ENCODE assay signal across 11 mouse cellular contexts in genomic region chr2:9464818-9465217, GRCm38 (mm10).
DNase-seq lines count a peak whose midpoint lies in the region; ATAC-seq and TF ChIP-seq lines count a peak whose summit lies in the region.
"Had no signal": no experiment of that assay in that cellular context is flagged by ENCODE, and none has a peak within 500 bp of the region (broad histone marks: within the 10 kb centered on the region; RNA-seq: fewer than 3 reads in every experiment).

No protein-coding gene starts in this region.

- dilution Hi-C loops in CH12.LX (cut with MboI; ENCODE audit: extremely low pct_ligation_motif_present, extremely low pct_unique_long_range_greater_than_20kb, low sequenced_read_pairs), result no loop called here

- no peaks in the 10 kb centered on the region for H3K27me3 ChIP-seq in kidney, embryonic 15.5 days
- H3K27me3 ChIP-seq in CH12.LX (replicated peaks), result no peaks in the 10 kb centered on the region
- H3K27me3 ChIP-seq in embryonic facial prominence, embryonic 15.5 days, result no peaks in the 10 kb centered on the region
- no peaks in the 10 kb centered on the region for H3K27me3 ChIP-seq in midbrain, postnatal 0 days (ENCODE audit: insufficient read depth, low read length)
- H3K27me3 ChIP-seq: embryonic facial prominence, embryonic 12.5 days had no signal

- H3K9ac ChIP-seq in kidney, embryonic 15.5 days, result no peak overlapping the region
- H3K9ac ChIP-seq in CH12.LX (ENCODE audit: insufficient read depth, low read depth), result no peak overlapping the region
- H3K9ac ChIP-seq in embryonic facial prominence, embryonic 15.5 days, result no peak overlapping the region
- no peak overlapping the region for H3K9ac ChIP-seq in midbrain, postnatal 0 days (replicated peaks; ENCODE audit: low read length, poor library complexity, severe bottlenecking)
- H3K9ac ChIP-seq: embryonic facial prominence, embryonic 12.5 days had no signal

- no peaks in the 10 kb centered on the region for H3K36me3 ChIP-seq in kidney, embryonic 15.5 days
- H3K36me3 ChIP-seq in CH12.LX (replicated peaks in 1 of 2; ENCODE audit: control insufficient read depth in 1 of 2, insufficient read depth in 1 of 2, low read length in 1 of 2), result no peaks in the 10 kb centered on the region
- no peaks in the 10 kb centered on the region for H3K36me3 ChIP-seq in embryonic facial prominence, embryonic 15.5 days
- H3K36me3 ChIP-seq in midbrain, postnatal 0 days (ENCODE audit: insufficient read depth, low read length), result no peaks in the 10 kb centered on the region
- H3K36me3 ChIP-seq: embryonic facial prominence, embryonic 12.5 days had no signal

- peak; percentile 62 for ATAC-seq in kidney, embryonic 15.5 days (replicated peaks; ENCODE audit: low FRiP score)
- ATAC-seq in embryonic facial prominence, embryonic 15.5 days (ENCODE audit: insufficient number of reproducible peaks, low FRiP score, low TSS enrichment, low read depth), result no peak
- ATAC-seq in midbrain, postnatal 0 days (ENCODE audit: low FRiP score), result peak; percentile 54; the same call in 1 of the 2 replicates

- TF ChIP-seq POLR2A in CH12.LX (IDR thresholded peaks at IDR 0.05; ENCODE audit: low read depth, low read length), result no peak

- in situ Hi-C loops in CH12.LX (cut with MboI; ENCODE audit: low pct_ligation_motif_present, low pct_unique_long_range_greater_than_20kb, low sequenced_read_pairs), result loop anchor here (25.0 kb wide), 1 partner anchor 422 kb away; the partner anchor contains the start of genes 4930412O13Rik, 9230102O04Rik and Gata3

- no peaks in the 10 kb centered on the region for H3K9me3 ChIP-seq in kidney, embryonic 15.5 days (replicated peaks)
- no peaks in the 10 kb centered on the region for H3K9me3 ChIP-seq in CH12.LX (replicated peaks; ENCODE audit: low read length)
- no peaks in the 10 kb centered on the region for H3K9me3 ChIP-seq in embryonic facial prominence, embryonic 15.5 days (replicated peaks)
- no peaks in the 10 kb centered on the region for H3K9me3 ChIP-seq in midbrain, postnatal 0 days (ENCODE audit: low read length)
- H3K9me3 ChIP-seq: embryonic facial prominence, embryonic 12.5 days had no signal

- peaks cover 5% of the 10 kb centered on the region for H3K4me1 ChIP-seq in kidney, embryonic 15.5 days
- peaks cover 7 to 26% of the 10 kb centered on the region in 2 experiments; a peak in 3 of 4 replicates for H3K4me1 ChIP-seq in CH12.LX (ENCODE audit: control insufficient read depth in 1 of 2, insufficient read depth in 2 of 2)
- H3K4me1 ChIP-seq in embryonic facial prominence, embryonic 15.5 days, result 0 out of 2 replicates have a peak, but pooled peaks cover 11% of the 10 kb centered on the region
- no peaks in the 10 kb centered on the region for H3K4me1 ChIP-seq in midbrain, postnatal 0 days (ENCODE audit: insufficient read depth, low read length)
- H3K4me1 ChIP-seq: embryonic facial prominence, embryonic 12.5 days had no signal

- H3K4me3 ChIP-seq in kidney, embryonic 15.5 days (replicated peaks), result no peak overlapping the region
- H3K4me3 ChIP-seq in CH12.LX (replicated peaks in 1 of 3; ENCODE audit: low read depth in 2 of 3, low read length in 2 of 3, poor library complexity in 1 of 3), result no peak overlapping the region
- H3K4me3 ChIP-seq in embryonic facial prominence, embryonic 15.5 days (replicated peaks), result no peak overlapping the region
- H3K4me3 ChIP-seq in midbrain, postnatal 0 days (ENCODE audit: low read depth, low read length), result no peak overlapping the region
- H3K4me3 ChIP-seq: embryonic facial prominence, embryonic 12.5 days had no signal

- H3K79me2 ChIP-seq in CH12.LX (replicated peaks; ENCODE audit: control insufficient read depth, extremely low read depth, insufficient read depth, poor library complexity, severe bottlenecking), result no peaks in the 10 kb centered on the region

- no peak for TF ChIP-seq CTCF in CH12.LX (conservative IDR thresholded peaks at IDR 0.05 in 1 of 2, IDR thresholded peaks at IDR 0.05 in 1 of 2; ENCODE audit: low read depth in 2 of 2, low read length in 2 of 2)
- TF ChIP-seq CTCF in midbrain, postnatal 0 days (IDR thresholded peaks at IDR 0.05), result peak; percentile 57

- H3K27ac ChIP-seq in kidney, embryonic 15.5 days, result no peak overlapping the region
- no peak overlapping the region for H3K27ac ChIP-seq in CH12.LX (ENCODE audit: insufficient read depth, low read depth)
- H3K27ac ChIP-seq in embryonic facial prominence, embryonic 15.5 days (replicated peaks), result no peak overlapping the region
- H3K27ac ChIP-seq in midbrain, postnatal 0 days (ENCODE audit: low read depth, low read length), result no peak overlapping the region
- H3K27ac ChIP-seq: embryonic facial prominence, embryonic 12.5 days had no signal

- TF ChIP-seq RAD21 in CH12.LX (IDR thresholded peaks at IDR 0.05; ENCODE audit: low read depth, low read length), result no peak

- WGBS in kidney, embryonic 15.5 days, result 44% methylated on average over 5 of the region's 5 CpGs
- 29% methylated on average over 5 of the region's 5 CpGs for WGBS in embryonic facial prominence, embryonic 15.5 days
- WGBS in midbrain, postnatal 0 days, result 49% methylated on average over 5 of the region's 5 CpGs

- no peak for TF ChIP-seq EP300 in CH12.LX (IDR thresholded peaks at IDR 0.05; ENCODE audit: low read length)

- DNase-seq in kidney, adult 11 months, result no peak
- DNase-seq in CH12.LX (ENCODE audit: extremely low read depth), result peak; percentile 6
- DNase-seq in midbrain, postnatal 0 days (ENCODE audit: low spot score), result peak; percentile 33
- no peak for DNase-seq in urinary bladder, postnatal 36 days (ENCODE audit: low spot score in 2 of 2)
- no peak for DNase-seq in layer of hippocampus, adult 18-20 months (ENCODE audit: low spot score in 2 of 2)
- DNase-seq: adrenal gland, postnatal 25 days; kidney, postnatal 4 days; lung, postnatal 36 days had no signal

- no peak overlapping the region for H3K4me2 ChIP-seq in kidney, embryonic 15.5 days
- H3K4me2 ChIP-seq in CH12.LX (ENCODE audit: insufficient read depth, low read depth, poor library complexity, severe bottlenecking), result peak overlapping the region; percentile 60
- peak overlapping the region; percentile 17; the same call in 1 of the 2 replicates for H3K4me2 ChIP-seq in embryonic facial prominence, embryonic 15.5 days (replicated peaks)
- no peak overlapping the region for H3K4me2 ChIP-seq in midbrain, postnatal 0 days (ENCODE audit: low read depth, low read length, poor library complexity, severe bottlenecking)
- H3K4me2 ChIP-seq: embryonic facial prominence, embryonic 12.5 days had no signal

TF ChIP-seq in CH12.LX, 34 proteins besides CTCF, POLR2A, EP300 and RAD21:
- TF ChIP-seq PAX5 (IDR thresholded peaks at IDR 0.05; ENCODE audit: low read length), result no peak
- TF ChIP-seq CHD2 (IDR thresholded peaks at IDR 0.05; ENCODE audit: low read length), result no peak
- TF ChIP-seq BHLHE40 (IDR thresholded peaks at IDR 0.05; ENCODE audit: low read depth, low read length), result peak; percentile 50
- no peak for TF ChIP-seq USF2 (conservative IDR thresholded peaks at IDR 0.05; ENCODE audit: low read depth, low read length)
- no peak for TF ChIP-seq GABPA (IDR thresholded peaks at IDR 0.05; ENCODE audit: insufficient replicate concordance, low read depth, low read length)
- TF ChIP-seq CHD1 (IDR thresholded peaks at IDR 0.05; ENCODE audit: low read depth, low read length), result no peak

Comparison
In these comparisons a context has a peak if more than half of its experiments do, and no peak if none do; other contexts are left out.
1. H3K4me2 ChIP-seq: peak in CH12.LX (single experiment) and embryonic facial prominence, embryonic 15.5 days (single experiment); none in kidney, embryonic 15.5 days (single experiment) and midbrain, postnatal 0 days (single experiment).
2. DNase-seq: peak in CH12.LX (single experiment) and midbrain, postnatal 0 days (single experiment); none in kidney, adult 11 months (single experiment), urinary bladder, postnatal 36 days (0 of 2) and layer of hippocampus, adult 18-20 months (0 of 2).